ENCODE assay signal across 8 mouse cellular contexts in genomic region chr2:170132716-170133092, GRCm38 (mm10). TPM values are rescaled to one million over a fixed set of nuclear protein-coding genes. Genes with fewer than 3 reads are reported as not detected.
A peak's percentile ranks its signal among the peaks of the same experiment; 100 is the strongest.
DNase-seq lines count a peak whose midpoint lies in the region; ATAC-seq and TF ChIP-seq lines count a peak whose summit lies in the region.

No protein-coding gene starts in this region.

- peak overlapping the region; percentile 85 for H3K9ac ChIP-seq in heart, embryonic 13.5 days
- H3K9ac ChIP-seq in CH12.LX (ENCODE audit: insufficient read depth, low read depth) = peak overlapping the region; percentile 82
- H3K9ac ChIP-seq in forebrain, embryonic 14.5 days (ENCODE audit: low read length) = peak overlapping the region; percentile 58; the same call in 1 of the 2 replicates
- H3K9ac ChIP-seq in liver, embryonic 15.5 days = peak overlapping the region; percentile 45

- dilution Hi-C loops in CH12.LX (cut with MboI; ENCODE audit: extremely low pct_ligation_motif_present, extremely low pct_unique_long_range_greater_than_20kb, low sequenced_read_pairs) = no loop called here

- no peak for TF ChIP-seq EP300 in CH12.LX (IDR thresholded peaks at IDR 0.05; ENCODE audit: low read length)

- ATAC-seq in heart, embryonic 13.5 days (ENCODE audit: extremely low read depth, insufficient number of reproducible peaks, low FRiP score, low TSS enrichment) = no peak
- ATAC-seq in forebrain, embryonic 14.5 days = no peak
- no peak for ATAC-seq in liver, embryonic 15.5 days (ENCODE audit: insufficient read depth)
- no peak for ATAC-seq in activated CD4-positive, CD25-positive, alpha-beta regulatory T cell, adult 4 months

- no peak for DNase-seq in heart, postnatal 14 days
- DNase-seq in CH12.LX (ENCODE audit: extremely low read depth) = no peak
- no peak for DNase-seq in forebrain, embryonic 14.5 days (ENCODE audit: low spot score)
- no peak for DNase-seq in cerebellum, adult 11 months
- DNase-seq in ovary, postnatal 14 days (ENCODE audit: low spot score) = no peak

- intact Hi-C loops in heart, postnatal 14 days (cut with DNase I) = loop anchor here (2.0 to 5.0 kb wide), 2 partner anchors 16 to 75 kb away; partner anchors contain the start of gene Zfp217

- no peaks in the 10 kb centered on the region for H3K9me3 ChIP-seq in heart, embryonic 13.5 days
- H3K9me3 ChIP-seq in CH12.LX (replicated peaks; ENCODE audit: low read length) = no peaks in the 10 kb centered on the region
- H3K9me3 ChIP-seq in forebrain, embryonic 14.5 days (replicated peaks; ENCODE audit: control insufficient read depth, low read length) = no peaks in the 10 kb centered on the region
- H3K9me3 ChIP-seq in liver, embryonic 15.5 days (replicated peaks) = no peaks in the 10 kb centered on the region

- in situ Hi-C loops in CH12.LX (cut with MboI; ENCODE audit: low pct_ligation_motif_present, low pct_unique_long_range_greater_than_20kb, low sequenced_read_pairs) = no loop called here

- peak overlapping the region; percentile 71 for H3K4me2 ChIP-seq in heart, embryonic 13.5 days
- H3K4me2 ChIP-seq in CH12.LX (ENCODE audit: insufficient read depth, low read depth, poor library complexity, severe bottlenecking) = peak overlapping the region; percentile 67; the same call in 1 of the 2 replicates
- peak overlapping the region; percentile 67 for H3K4me2 ChIP-seq in forebrain, embryonic 14.5 days (ENCODE audit: low read length)
- peak overlapping the region; percentile 94 for H3K4me2 ChIP-seq in liver, embryonic 15.5 days

- TF ChIP-seq CTCF in CH12.LX (conservative IDR thresholded peaks at IDR 0.05 in 1 of 2, IDR thresholded peaks at IDR 0.05 in 1 of 2; ENCODE audit: low read depth in 2 of 2, low read length in 2 of 2) = no peak

- TF ChIP-seq POLR2A in CH12.LX (IDR thresholded peaks at IDR 0.05; ENCODE audit: low read depth, low read length) = no peak

- peaks cover 54% of the 10 kb centered on the region for H3K4me1 ChIP-seq in heart, embryonic 13.5 days
- peaks cover 2 to 19% of the 10 kb centered on the region in 2 experiments; a peak in 3 of 4 replicates for H3K4me1 ChIP-seq in CH12.LX (ENCODE audit: control insufficient read depth in 1 of 2, insufficient read depth in 2 of 2)
- peaks cover 22% of the 10 kb centered on the region for H3K4me1 ChIP-seq in forebrain, embryonic 14.5 days (ENCODE audit: control insufficient read depth, insufficient read depth, low read length)
- peaks cover 86% of the 10 kb centered on the region for H3K4me1 ChIP-seq in liver, embryonic 15.5 days (replicated peaks)

- WGBS in heart, embryonic 13.5 days = 0% methylated on average over 3 of the region's 3 CpGs
- 1% methylated on average over 3 of the region's 3 CpGs for WGBS in forebrain, embryonic 14.5 days
- 0% methylated on average over 3 of the region's 3 CpGs for WGBS in liver, embryonic 15.5 days (ENCODE audit: insufficient replicate concordance)

- TF ChIP-seq RAD21 in CH12.LX (IDR thresholded peaks at IDR 0.05; ENCODE audit: low read depth, low read length) = no peak

- H3K4me3 ChIP-seq in heart, embryonic 13.5 days = peak overlapping the region; percentile 94
- H3K4me3 ChIP-seq in CH12.LX (replicated peaks in 1 of 3; ENCODE audit: low read depth in 2 of 3, low read length in 2 of 3, poor library complexity in 1 of 3) = peak overlapping the region in 2 of 3 experiments; percentile 24 to 34
- peak overlapping the region; percentile 31 for H3K4me3 ChIP-seq in forebrain, embryonic 14.5 days (ENCODE audit: low read depth, low read length)
- peak overlapping the region; percentile 97 for H3K4me3 ChIP-seq in liver, embryonic 15.5 days (replicated peaks)

- peaks cover 15% of the 10 kb centered on the region for H3K79me2 ChIP-seq in CH12.LX (replicated peaks; ENCODE audit: control insufficient read depth, extremely low read depth, insufficient read depth, poor library complexity, severe bottlenecking)

- peak overlapping the region; percentile 91 for H3K27ac ChIP-seq in heart, embryonic 13.5 days (replicated peaks)
- no peak overlapping the region for H3K27ac ChIP-seq in CH12.LX (ENCODE audit: insufficient read depth, low read depth)
- peak overlapping the region; percentile 68 for H3K27ac ChIP-seq in forebrain, embryonic 14.5 days (ENCODE audit: low read depth, low read length)
- peak overlapping the region; percentile 92 for H3K27ac ChIP-seq in liver, embryonic 15.5 days (replicated peaks)

- no peaks in the 10 kb centered on the region for H3K27me3 ChIP-seq in heart, embryonic 13.5 days (replicated peaks)
- no peaks in the 10 kb centered on the region for H3K27me3 ChIP-seq in CH12.LX (replicated peaks)
- H3K27me3 ChIP-seq in forebrain, embryonic 14.5 days (replicated peaks; ENCODE audit: control insufficient read depth, insufficient read depth, low read length) = no peaks in the 10 kb centered on the region
- H3K27me3 ChIP-seq in liver, embryonic 15.5 days = no peaks in the 10 kb centered on the region

- no peaks in the 10 kb centered on the region for H3K36me3 ChIP-seq in heart, embryonic 13.5 days
- no peaks in the 10 kb centered on the region for H3K36me3 ChIP-seq in CH12.LX (replicated peaks in 1 of 2; ENCODE audit: control insufficient read depth in 1 of 2, insufficient read depth in 1 of 2, low read length in 1 of 2)
- no peaks in the 10 kb centered on the region for H3K36me3 ChIP-seq in forebrain, embryonic 14.5 days (ENCODE audit: control insufficient read depth, insufficient read depth, low read length)
- no peaks in the 10 kb centered on the region for H3K36me3 ChIP-seq in liver, embryonic 15.5 days (replicated peaks)

TF ChIP-seq in CH12.LX, 34 proteins besides CTCF, POLR2A, EP300 and RAD21:
- TF ChIP-seq SMC3 (IDR thresholded peaks at IDR 0.05; ENCODE audit: low read depth, low read length) = no peak
- no peak for TF ChIP-seq SIN3A (IDR thresholded peaks at IDR 0.05; ENCODE audit: low read length)
- TF ChIP-seq NELFE (IDR thresholded peaks at IDR 0.05; ENCODE audit: low read depth, low read length) = no peak
- no peak for TF ChIP-seq GABPA (IDR thresholded peaks at IDR 0.05; ENCODE audit: insufficient replicate concordance, low read depth, low read length)
- no peak for TF ChIP-seq CHD1 (IDR thresholded peaks at IDR 0.05; ENCODE audit: low read depth, low read length)
- no peak for TF ChIP-seq ZNF384 (IDR thresholded peaks at IDR 0.05; ENCODE audit: low read depth, low read length)
- TF ChIP-seq ELF1 (IDR thresholded peaks at IDR 0.05; ENCODE audit: low read depth, low read length) = no peak
- no peak for TF ChIP-seq CHD2 (IDR thresholded peaks at IDR 0.05; ENCODE audit: low read length)
- TF ChIP-seq MEF2A (IDR thresholded peaks at IDR 0.05; ENCODE audit: borderline replicate concordance, low read depth, low read length) = no peak
- no peak for TF ChIP-seq HCFC1 (IDR thresholded peaks at IDR 0.05; ENCODE audit: low read depth, low read length)

RNA-seq across cellular contexts. Expression of gene Zfp217, which starts 15.2 kb away (rescaled TPM):
- 2.4 and 3.0 TPM in 2 replicates for polyA plus RNA-seq in heart, embryonic 13.5 days (2015; fragmentation: Nextera tagmentation; extraction: Ambion mirVana)
- total RNA-seq in heart, postnatal 14 days (2021) = 10 to 100 TPM; 14.3 to 17.1 TPM
- total RNA-seq in CH12.LX (2012; rRNA removed) = 9.3 and 10.0 TPM in 2 replicates
- total RNA-seq in CH12.LX (2014; rRNA removed) = 5.3 and 5.6 TPM in 2 replicates
- 11.1 and 12.1 TPM in 2 replicates for polyA plus RNA-seq in CH12.LX (2012; ENCODE audit: insufficient read length, low read depth)
- polyA plus RNA-seq in forebrain, embryonic 14.5 days (2014; fragmentation: Nextera tagmentation; extraction: Ambion mirVana) = 1.7 and 1.8 TPM in 2 replicates
- 3.4 and 4.7 TPM in 2 replicates for polyA plus RNA-seq in liver, embryonic 15.5 days (2015; fragmentation: Nextera tagmentation; extraction: Ambion mirVana)
- polyA plus RNA-seq in activated CD4-positive, CD25-positive, alpha-beta regulatory T cell, adult 4 months (2017; shearing (Covaris generic)) = 10 to 100 TPM in 1 of 2 experiments, 1 to 10 TPM in 1; 9.1 to 10.4 TPM

Comparison
In these comparisons a context has a peak if more than half of its experiments do, and no peak if none do; other contexts are left out.
1. H3K4me3 ChIP-seq: peak in every context shown above with its lines; median percentile 97 in liver, embryonic 15.5 days; 94 in heart, embryonic 13.5 days; 31 in forebrain, embryonic 14.5 days; 29 in CH12.LX.